Mouse (Mus musculus) liver, embryonic 14.5 days (tissue): ENCODE data around the gene Ppp1r1a.

Experiments
- CTCF ChIP-seq: IDR thresholded peaks from 2 replicates; pipeline ENCODE4 v1.5.1; 2016; ENCODE audit warnings: antibody characterized with exemption, low read depth, control low read depth
- EP300 ChIP-seq: IDR thresholded peaks from 2 replicates; pipeline ENCODE4 v1.6.1; 2016; ENCODE audit warnings: antibody characterized with exemption, low read depth

- TF ChIP-seq CTCF (no peak), EP300 (no peak)
Measured at GRCm38 (mm10) chr15:103539259-103539658, 1.5 kb upstream of the Ppp1r1a start.
